Mouse (Mus musculus) ES-Bruce4 (cell line): ENCODE data around the gene Nudcd2. TPM values are rescaled to one million over a fixed set of nuclear protein-coding genes. Genes with fewer than 3 reads are reported as not detected.

ENCODE experiments used
- H3K27ac ChIP-seq: 2 replicates; pipeline ENCODE4 v1.5.1; 2012; ENCODE audit warnings: low read length, inconsistent platforms; ENCODE audit not compliant: insufficient read depth
- H3K27me3 ChIP-seq: 2 replicates; pipeline ENCODE4 v1.6.1; 2012; ENCODE audit warnings: mild to moderate bottlenecking, low read length, inconsistent platforms; ENCODE audit not compliant: control insufficient read depth, poor library complexity, insufficient read depth, severe bottlenecking
- H3K36me3 ChIP-seq: 2 replicates; pipeline ENCODE4 v1.6.1; 2012; ENCODE audit warnings: inconsistent platforms, mild to moderate bottlenecking, low read length, moderate library complexity; ENCODE audit not compliant: control insufficient read depth, poor library complexity, insufficient read depth, severe bottlenecking
- H3K4me1 ChIP-seq: one replicate; pipeline ENCODE4 v1.8.1; 2011; ENCODE audit warnings: low read length; ENCODE audit not compliant: control insufficient read depth, insufficient read depth
- H3K4me3 ChIP-seq: 2 replicates; pipeline ENCODE4 v1.5.1; 2011; ENCODE audit warnings: low read depth, mild to moderate bottlenecking, low read length
- H3K9ac ChIP-seq: 2 replicates; pipeline ENCODE4 v1.6.1; 2012; ENCODE audit warnings: low read depth, mild to moderate bottlenecking, inconsistent platforms; ENCODE audit not compliant: poor library complexity, severe bottlenecking
- H3K9me3 ChIP-seq: replicated peaks from 2 replicates; pipeline ENCODE4 v1.6.1; 2012; ENCODE audit warnings: mild to moderate bottlenecking, low read length, inconsistent platforms; ENCODE audit not compliant: control insufficient read depth, poor library complexity, insufficient read depth, severe bottlenecking
- CTCF ChIP-seq: IDR thresholded peaks from one replicate; pipeline ENCODE4 v1.8.1; 2011; ENCODE audit warnings: low read depth, low read length
- EP300 ChIP-seq: IDR thresholded peaks from 2 replicates; pipeline ENCODE4 v1.6.1; 2011; ENCODE audit warnings: low read depth, low read length; ENCODE audit not compliant: insufficient read depth
- POLR2A ChIP-seq: IDR thresholded peaks from one replicate; pipeline ENCODE4 v1.8.1; 2011; ENCODE audit warnings: low read length; ENCODE audit not compliant: insufficient read depth
- polyA plus RNA-seq: library from polyadenylated mRNA; stranded (reverse); fragments of >200 nt; gene quantifications from 2 replicates; pipeline ENCODE4 v1.2.4, GENCODE M21; 2011; ENCODE audit warnings: low read depth; ENCODE audit not compliant: missing spikeins, insufficient read depth, insufficient read length

Nudcd2 gene
- polyA plus RNA-seq, 1 experiment = 199 TPM

DNA sequence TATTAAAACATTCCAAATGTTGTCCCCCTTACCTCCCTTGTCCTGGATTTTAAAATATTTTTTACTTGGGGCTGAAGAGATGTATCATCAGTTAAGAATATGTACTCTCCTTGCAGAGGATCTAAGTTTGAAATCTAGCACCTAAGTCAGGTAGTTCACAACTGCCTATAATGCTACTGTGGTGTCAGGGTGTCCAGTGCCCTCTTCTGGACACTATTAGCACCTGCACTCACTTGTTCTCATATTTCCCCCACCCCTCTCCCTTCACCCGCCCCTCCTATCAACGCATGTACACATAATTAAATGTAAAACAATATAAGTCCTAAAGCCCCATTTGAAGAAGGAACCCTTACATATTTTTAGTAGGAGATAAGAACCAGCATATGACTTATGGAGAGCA, 29.9 kb downstream of the Nudcd2 start:
- Histone ChIP-seq H3K27ac (no peak overlapping the region), H3K4me1 (no peaks in the 10 kb centered on the region), H3K9ac (no peak overlapping the region), H3K27me3 (no peaks in the 10 kb centered on the region), H3K9me3 (no peaks in the 10 kb centered on the region), H3K36me3 (no peaks in the 10 kb centered on the region), H3K4me3 (no peak overlapping the region)
- TF ChIP-seq CTCF (peak; percentile 31), EP300 (no peak)

DNA sequence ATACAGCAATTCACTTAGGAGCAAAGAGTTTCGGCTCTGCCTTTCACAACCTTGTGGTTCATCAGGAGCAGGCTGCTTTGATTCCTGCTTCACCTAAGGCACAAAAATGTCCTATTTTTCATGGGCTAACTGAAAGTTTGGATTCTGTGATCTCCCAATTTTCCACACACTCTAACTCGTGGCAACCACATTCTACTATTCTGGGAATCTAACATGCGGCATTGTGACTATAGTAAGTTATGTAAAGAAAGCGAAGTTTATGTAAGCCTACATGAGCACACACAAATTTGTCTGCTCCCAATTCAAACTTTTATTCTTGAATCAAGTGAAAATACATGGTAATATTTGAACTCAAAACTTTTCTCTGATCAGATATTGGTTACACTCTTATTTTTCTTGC, 31.2 kb downstream of the Nudcd2 start:
- no peak overlapping the region for H3K4me3 ChIP-seq
- TF ChIP-seq CTCF (no peak), POLR2A (no peak), EP300 (no peak)

DNA sequence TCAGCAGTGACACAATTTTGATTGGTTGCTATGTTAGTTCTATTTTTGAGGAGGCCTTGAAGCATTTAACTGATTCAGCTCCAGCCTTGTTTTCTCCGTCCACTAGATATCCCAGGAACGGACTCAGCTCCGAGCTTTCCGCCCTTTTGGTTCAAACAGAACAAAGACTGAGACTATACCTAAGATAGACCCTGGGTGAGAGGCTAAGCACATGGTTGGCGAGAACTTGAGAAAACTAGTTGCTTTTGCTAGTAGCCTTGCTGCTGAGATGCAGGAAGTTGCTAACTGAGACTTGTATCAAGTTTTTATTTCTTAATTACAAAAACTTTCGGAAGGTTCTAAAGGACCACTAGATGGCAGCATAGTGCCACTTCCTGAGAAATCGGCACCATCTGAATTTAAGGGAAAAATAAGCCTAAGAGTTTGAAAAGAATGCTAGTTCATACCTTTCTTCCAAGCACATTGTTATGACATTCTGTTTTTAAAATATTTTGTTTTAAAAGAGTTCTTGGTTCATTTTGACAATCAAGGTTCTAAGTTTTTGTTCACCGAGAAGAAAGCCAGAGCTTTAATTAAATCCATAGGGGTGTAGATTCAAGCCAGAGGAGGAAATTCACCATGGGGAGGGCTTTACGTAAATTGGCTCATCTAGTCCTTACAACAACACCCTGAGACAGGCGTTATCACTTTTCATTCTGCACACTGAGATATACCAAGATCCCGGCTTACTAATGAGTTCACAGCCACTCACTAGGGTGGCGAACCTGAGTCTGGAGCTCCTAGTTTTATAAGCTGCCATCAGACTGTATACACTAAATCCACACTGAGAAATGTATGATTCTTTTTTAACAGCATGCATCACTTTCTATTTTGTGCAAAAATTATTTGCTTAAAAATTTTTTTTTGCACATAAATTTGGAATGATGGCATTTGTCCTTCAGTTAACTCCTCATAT, 42.1 kb downstream of the Nudcd2 start:
- TF ChIP-seq CTCF (no peak), EP300 (no peak)
- no peak overlapping the region for H3K27ac ChIP-seq
- H3K9ac ChIP-seq = no peak overlapping the region
- H3K4me1 ChIP-seq = no peaks in the 10 kb centered on the region
- no peak overlapping the region for H3K4me3 ChIP-seq
- no peaks in the 10 kb centered on the region for H3K9me3 ChIP-seq
- H3K36me3 ChIP-seq = no peaks in the 10 kb centered on the region
- H3K27me3 ChIP-seq = no peaks in the 10 kb centered on the region

More for the DNA sequence above, 31.2 kb downstream of the Nudcd2 start:
- Histone ChIP-seq H3K36me3 (no peaks in the 10 kb centered on the region), H3K27me3 (no peaks in the 10 kb centered on the region), H3K9me3 (no peaks in the 10 kb centered on the region), H3K9ac (no peak overlapping the region), H3K4me1 (no peaks in the 10 kb centered on the region), H3K27ac (no peak overlapping the region)

DNA sequence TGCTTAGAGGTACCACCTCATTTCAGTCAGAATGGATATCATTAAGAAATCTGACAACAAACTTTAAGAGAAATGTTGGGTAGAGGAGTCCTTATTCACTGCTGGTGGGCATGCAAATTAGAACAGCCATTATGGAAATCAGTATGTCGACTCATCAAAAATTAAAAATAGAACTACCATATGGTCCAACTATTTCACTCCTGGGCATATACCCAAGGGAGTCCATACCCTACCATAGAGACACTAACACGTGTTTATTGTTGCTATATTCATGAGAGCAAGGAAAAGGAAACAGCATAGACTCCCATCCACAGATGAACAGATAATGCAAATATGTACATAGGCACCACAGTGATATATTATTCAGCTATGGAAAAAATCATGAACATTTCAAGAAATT, 48.4 kb downstream of the Nudcd2 start:
- TF ChIP-seq CTCF (no peak), POLR2A (no peak), EP300 (no peak)
- no peak overlapping the region for H3K27ac ChIP-seq
- H3K4me1 ChIP-seq = no peaks in the 10 kb centered on the region
- no peaks in the 10 kb centered on the region for H3K27me3 ChIP-seq
- H3K4me3 ChIP-seq = no peak overlapping the region
- no peak overlapping the region for H3K9ac ChIP-seq
- no peaks in the 10 kb centered on the region for H3K36me3 ChIP-seq
- no peaks in the 10 kb centered on the region for H3K9me3 ChIP-seq

DNA sequence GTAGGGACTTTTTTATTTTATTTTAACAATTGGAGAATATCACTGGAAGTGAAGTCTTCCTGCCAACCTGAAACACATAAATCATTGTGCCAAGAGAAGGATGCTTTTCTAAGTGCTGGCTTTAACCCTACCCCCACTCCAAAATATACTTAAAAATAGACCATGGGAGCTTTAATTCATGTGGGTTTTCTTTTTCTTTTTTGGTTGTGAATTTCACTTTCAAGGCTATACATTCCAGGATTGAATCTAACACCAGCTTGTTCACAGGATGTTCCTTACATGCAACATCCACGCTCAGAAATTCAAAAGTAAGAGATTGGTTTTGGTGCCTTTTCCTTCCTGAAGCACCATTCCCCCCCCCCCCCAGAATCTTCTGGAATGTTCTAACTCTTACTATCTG, 49.9 kb downstream of the Nudcd2 start:
- Histone ChIP-seq H3K27me3 (no peaks in the 10 kb centered on the region), H3K27ac (no peak overlapping the region), H3K9me3 (no peaks in the 10 kb centered on the region), H3K36me3 (no peaks in the 10 kb centered on the region), H3K4me3 (no peak overlapping the region), H3K9ac (no peak overlapping the region), H3K4me1 (no peaks in the 10 kb centered on the region)
- no peak for TF ChIP-seq POLR2A
- no peak for TF ChIP-seq EP300

DNA sequence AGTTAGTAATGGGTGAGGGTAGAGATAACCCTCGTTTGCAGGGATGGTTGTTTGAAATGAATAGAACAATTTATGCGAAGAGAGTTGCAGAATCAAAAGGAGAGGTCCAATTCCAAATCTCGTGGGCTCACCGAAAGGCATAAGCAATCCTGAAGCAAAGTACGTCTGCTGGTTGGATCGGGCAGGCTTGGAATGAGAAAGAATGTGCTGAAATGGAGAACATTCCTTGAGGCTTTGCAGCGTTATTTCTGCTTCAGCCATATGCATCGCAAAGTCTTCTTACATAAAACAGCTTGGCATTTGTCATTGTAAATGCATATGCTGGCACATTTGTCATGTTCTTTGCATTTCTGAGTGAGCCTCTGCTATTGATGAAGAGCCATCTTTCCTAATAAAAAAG, 50.9 kb downstream of the Nudcd2 start:
- Histone ChIP-seq H3K27me3 (no peaks in the 10 kb centered on the region), H3K4me1 (no peaks in the 10 kb centered on the region), H3K27ac (no peak overlapping the region), H3K9ac (no peak overlapping the region), H3K9me3 (no peaks in the 10 kb centered on the region), H3K4me3 (no peak overlapping the region), H3K36me3 (no peaks in the 10 kb centered on the region)
- no peak for TF ChIP-seq POLR2A
- TF ChIP-seq EP300 = no peak
- TF ChIP-seq CTCF = no peak
